Comparison of ENCODE assay signal across 8 mouse cellular contexts in the genomic region with DNA sequence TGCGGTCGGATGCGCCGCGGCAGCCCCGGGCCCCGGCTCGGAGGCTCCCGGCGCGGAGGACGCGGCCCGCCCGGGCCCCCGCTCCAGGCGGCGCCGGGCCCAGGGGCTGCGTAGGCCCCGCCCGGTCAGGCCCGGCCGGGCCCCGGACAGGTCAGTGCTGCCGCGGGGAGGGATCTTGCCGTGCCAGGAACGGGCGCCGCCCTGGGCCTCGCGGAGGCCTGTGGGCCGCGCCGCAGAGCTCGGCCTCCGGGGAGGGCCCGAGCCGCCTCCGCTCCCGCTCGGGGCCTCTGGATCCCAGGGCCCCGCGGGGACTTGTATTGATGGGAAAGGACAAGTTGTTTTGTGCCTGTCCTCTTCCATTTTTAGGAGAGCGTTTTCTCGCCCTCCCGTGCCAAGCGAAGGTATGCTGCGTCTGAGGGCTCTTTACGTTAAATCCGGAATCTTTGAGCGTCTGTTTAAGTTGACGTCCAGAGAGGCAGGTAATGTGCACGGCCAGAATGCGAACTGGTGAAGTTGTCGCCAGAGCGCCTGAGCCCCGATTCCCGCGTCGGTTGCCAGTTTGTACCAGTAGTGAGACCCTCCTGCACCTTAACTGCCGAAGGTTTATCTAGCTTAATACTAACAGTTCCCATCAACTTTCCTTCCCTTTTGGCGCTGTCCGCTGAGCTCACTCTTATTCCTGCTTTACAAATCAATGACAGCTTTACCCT. TPM values are rescaled to one million over a fixed set of nuclear protein-coding genes. Genes with fewer than 3 reads are reported as not detected.
DNase-seq lines count a peak whose midpoint lies in the region; ATAC-seq lines count a peak whose summit lies in the region.

No protein-coding gene starts in this region.

- H3K36me3 ChIP-seq in embryonic facial prominence, embryonic 10.5 days (replicated peaks): peaks cover 29% of the 10 kb centered on the region
- no peaks in the 10 kb centered on the region for H3K36me3 ChIP-seq in heart, embryonic 11.5 days (ENCODE audit: control insufficient read depth, insufficient read depth, low read length)
- peaks cover 8% of the 10 kb centered on the region for H3K36me3 ChIP-seq in kidney, embryonic 15.5 days

- WGBS in embryonic facial prominence, embryonic 10.5 days: under 1% methylated on average over 65 of the region's 65 CpGs
- WGBS in heart, embryonic 11.5 days (ENCODE audit: insufficient replicate concordance): 3% methylated on average over 59 of the region's 65 CpGs
- 1% methylated on average over 65 of the region's 65 CpGs for whole genome bisulfite sequencing in kidney, embryonic 15.5 days

- peak overlapping the region; percentile 96 for H3K9ac ChIP-seq in heart, embryonic 11.5 days (ENCODE audit: low read depth, low read length)
- H3K9ac ChIP-seq in kidney, embryonic 15.5 days: peak overlapping the region; percentile 99

- H3K4me2 ChIP-seq in heart, embryonic 11.5 days: peak overlapping the region; percentile 83
- H3K4me2 ChIP-seq in kidney, embryonic 15.5 days: peak overlapping the region; percentile 63

- DNase-seq in B cell, adult 2 months: peak; percentile 43 to 54
- DNase-seq in T-cell, adult 2 months (ENCODE audit: low spot score): peak; percentile 18
- DNase-seq in embryonic facial prominence, embryonic 10.5 days (ENCODE audit: low spot score): peak; percentile 62
- DNase-seq in lung, postnatal 14 days: peak; percentile 65
- peak; percentile 33 to 40 for DNase-seq in spleen, postnatal 14 days (ENCODE audit: low spot score in 2 of 2)
- DNase-seq in urinary bladder, postnatal 4 days (ENCODE audit: low spot score in 2 of 2): no peak

- H3K9me3 ChIP-seq in embryonic facial prominence, embryonic 10.5 days: no peaks in the 10 kb centered on the region
- no peaks in the 10 kb centered on the region for H3K9me3 ChIP-seq in heart, embryonic 11.5 days (replicated peaks; ENCODE audit: control insufficient read depth, low read length)
- H3K9me3 ChIP-seq in kidney, embryonic 15.5 days (replicated peaks): no peaks in the 10 kb centered on the region

- peaks cover 13% of the 10 kb centered on the region for H3K27me3 ChIP-seq in embryonic facial prominence, embryonic 10.5 days (replicated peaks; ENCODE audit: low read depth, poor library complexity, severe bottlenecking)
- no peaks in the 10 kb centered on the region; the same call in 1 of the 2 replicates for H3K27me3 ChIP-seq in heart, embryonic 11.5 days (ENCODE audit: control insufficient read depth, insufficient read depth, low read length)
- H3K27me3 ChIP-seq in kidney, embryonic 15.5 days: no peaks in the 10 kb centered on the region

- H3K4me1 ChIP-seq in embryonic facial prominence, embryonic 10.5 days: peaks cover 69% of the 10 kb centered on the region
- H3K4me1 ChIP-seq in heart, embryonic 11.5 days (ENCODE audit: control insufficient read depth, insufficient read depth, low read length): peaks cover 52% of the 10 kb centered on the region
- peaks cover 50% of the 10 kb centered on the region for H3K4me1 ChIP-seq in kidney, embryonic 15.5 days

- peak; percentile 86 for ATAC-seq in heart, embryonic 11.5 days (replicated peaks; ENCODE audit: insufficient number of reproducible peaks, low FRiP score, low TSS enrichment)
- ATAC-seq in kidney, embryonic 15.5 days (replicated peaks; ENCODE audit: low FRiP score): peak; percentile 89

- peak overlapping the region; percentile 98 for H3K27ac ChIP-seq in embryonic facial prominence, embryonic 10.5 days (replicated peaks)
- H3K27ac ChIP-seq in heart, embryonic 11.5 days (ENCODE audit: low read depth, low read length): peak overlapping the region; percentile 94
- H3K27ac ChIP-seq in kidney, embryonic 15.5 days: peak overlapping the region; percentile 92

- peak overlapping the region; percentile 94 for H3K4me3 ChIP-seq in embryonic facial prominence, embryonic 10.5 days
- H3K4me3 ChIP-seq in heart, embryonic 11.5 days (ENCODE audit: low read depth, low read length): peak overlapping the region; percentile 93
- peak overlapping the region; percentile 95 for H3K4me3 ChIP-seq in kidney, embryonic 15.5 days (replicated peaks)

RNA-seq across cellular contexts. Expression of a gene that starts 27.3 kb away (rescaled TPM):
- polyA plus RNA-seq in embryonic facial prominence, embryonic 10.5 days (2016; fragmentation: Nextera tagmentation; extraction: Ambion mirVana): 0.09 and 0.12 TPM in 2 replicates
- polyA plus RNA-seq in heart, embryonic 11.5 days (2014; fragmentation: Nextera tagmentation; extraction: Ambion mirVana): 0.11 and 0.20 TPM in 2 replicates
- 0.22 and 0.28 TPM in 2 replicates for polyA plus RNA-seq in kidney, embryonic 15.5 days (2015; fragmentation: Nextera tagmentation; extraction: Ambion mirVana)

Comparison
In these comparisons a context has a peak if more than half of its experiments do, and no peak if none do; other contexts are left out.
1. DNase-seq: peak in B cell, adult 2 months (2 of 2), T-cell, adult 2 months (single experiment), embryonic facial prominence, embryonic 10.5 days (single experiment), lung, postnatal 14 days (single experiment) and spleen, postnatal 14 days (2 of 2); none in urinary bladder, postnatal 4 days (0 of 2).
2. Peak in every context shown above with its lines, with median percentiles within 50 percentile points of each other: H3K27ac ChIP-seq and H3K4me3 ChIP-seq.